20 mouse cellular contexts compared by ENCODE assay signal in the genomic region with DNA sequence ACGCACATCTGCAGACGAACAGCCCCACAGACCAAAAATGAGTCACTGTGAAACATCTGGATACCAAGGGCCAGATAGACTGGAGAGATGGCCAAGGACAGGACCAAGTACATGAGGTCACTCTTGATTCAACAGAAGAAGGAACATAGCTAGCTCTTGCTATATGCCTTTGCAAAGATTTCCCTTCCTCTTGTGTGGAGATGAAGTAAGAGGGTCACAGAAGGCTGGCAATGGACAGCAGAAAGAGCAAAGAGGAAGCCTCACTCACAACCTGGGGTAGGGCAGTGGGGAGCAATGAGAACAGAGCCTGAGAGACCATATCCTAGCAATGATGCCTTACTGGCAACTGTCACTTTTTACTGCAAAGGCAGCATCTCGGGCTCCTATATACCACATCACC.
DNase-seq lines count a peak whose midpoint lies in the region; ATAC-seq and TF ChIP-seq lines count a peak whose summit lies in the region.
"Had no signal": no experiment of that assay in that cellular context is flagged by ENCODE, and none has a peak within 500 bp of the region (broad histone marks: within the 10 kb centered on the region; RNA-seq: fewer than 3 reads in every experiment).

No protein-coding gene starts in this region.

- H3K4me1 ChIP-seq in lung, embryonic 14.5 days (ENCODE audit: insufficient read depth): peaks cover 6% of the 10 kb centered on the region; the same call in 1 of the 2 replicates
- H3K4me1 ChIP-seq in cerebellum, adult 2 months (ENCODE audit: control insufficient read depth, insufficient read depth, low read length): no peaks in the 10 kb centered on the region
- H3K4me1 ChIP-seq: forebrain, embryonic 12.5 days had no signal

- 88% methylated on average over 3 of the region's 3 CpGs for WGBS in lung, embryonic 14.5 days
- WGBS in cerebellum, adult 2 months: 94% methylated on average over 3 of the region's 3 CpGs

- no peaks in the 10 kb centered on the region for H3K27me3 ChIP-seq in lung, embryonic 14.5 days (ENCODE audit: insufficient read depth, low read length)
- no peaks in the 10 kb centered on the region for H3K27me3 ChIP-seq in cerebellum, adult 2 months (ENCODE audit: control insufficient read depth, insufficient read depth, low read length)
- H3K27me3 ChIP-seq: embryonic facial prominence, embryonic 13.5 days; forebrain, embryonic 12.5 days had no signal

- H3K9ac ChIP-seq in lung, embryonic 14.5 days: no peak overlapping the region
- H3K9ac ChIP-seq: embryonic facial prominence, embryonic 13.5 days; forebrain, embryonic 12.5 days; hindbrain, embryonic 14.5 days had no signal

- no peaks in the 10 kb centered on the region for H3K9me3 ChIP-seq in lung, embryonic 14.5 days (ENCODE audit: low read depth, low read length)
- H3K9me3 ChIP-seq: embryonic facial prominence, embryonic 13.5 days; forebrain, embryonic 12.5 days; heart, embryonic 10.5 days; hindbrain, embryonic 10.5 days had no signal

- 0 out of 2 replicates have a peak, but pooled peaks have one; percentile 13 for ATAC-seq in lung, embryonic 14.5 days (ENCODE audit: insufficient read depth)
- ATAC-seq in granulocyte monocyte progenitor cell, adult 5-6 weeks (replicated peaks; ENCODE audit: poor library complexity, severe bottlenecking): peak; percentile 87
- peak; percentile 54 for ATAC-seq in monocyte, adult 5-6 weeks (replicated peaks; ENCODE audit: insufficient number of reproducible peaks, low FRiP score, low TSS enrichment, poor library complexity, severe bottlenecking)
- ATAC-seq: forebrain, embryonic 16.5 days had no signal

- no peak overlapping the region for H3K4me3 ChIP-seq in lung, embryonic 14.5 days (ENCODE audit: low read depth, low read length)
- no peak overlapping the region for H3K4me3 ChIP-seq in cerebellum, adult 2 months (replicated peaks; ENCODE audit: insufficient read depth, low read depth, low read length)
- no peak overlapping the region for H3K4me3 ChIP-seq in gastrocnemius, adult 2 months
- H3K4me3 ChIP-seq: embryonic facial prominence, embryonic 13.5 days; forebrain, embryonic 12.5 days; heart, embryonic 10.5 days; hindbrain, embryonic 10.5 days had no signal

- TF ChIP-seq CTCF in lung, embryonic 14.5 days (IDR thresholded peaks at IDR 0.05; ENCODE audit: low read depth): no peak
- TF ChIP-seq CTCF in cerebellum, adult 2 months (IDR thresholded peaks at IDR 0.05; ENCODE audit: borderline replicate concordance, insufficient read depth, low read depth, low read length): no peak
- TF ChIP-seq CTCF in gastrocnemius, adult 2 months (IDR thresholded peaks at IDR 0.05): no peak

- intact Hi-C loops in gastrocnemius, adult 2 months (cut with DNase I): loop anchor here (5.0 kb wide), 1 partner anchor 129 kb away; a partner anchor contains a TSS

- no peak overlapping the region for H3K27ac ChIP-seq in lung, embryonic 14.5 days (ENCODE audit: low read depth)
- no peak overlapping the region for H3K27ac ChIP-seq in cerebellum, adult 2 months (ENCODE audit: insufficient read depth, low read length)
- no peak overlapping the region for H3K27ac ChIP-seq in gastrocnemius, adult 2 months
- H3K27ac ChIP-seq: embryonic facial prominence, embryonic 13.5 days; forebrain, embryonic 12.5 days; heart, embryonic 10.5 days; hindbrain, embryonic 10.5 days; hindbrain, embryonic 14.5 days had no signal

- no peak for TF ChIP-seq POLR2A in cerebellum, adult 2 months (IDR thresholded peaks at IDR 0.05; ENCODE audit: borderline replicate concordance, insufficient read depth, low read length)

- peak; percentile 90 for DNase-seq in heart, adult 11 months
- DNase-seq in heart, postnatal 4 days: no peak
- no peak for DNase-seq in lung, embryonic 14.5 days
- DNase-seq in lung, postnatal 10 days: no peak
- no peak for DNase-seq in cerebellum, adult 2 months
- no peak for DNase-seq in gastrocnemius, adult 2 months
- DNase-seq: adrenal gland, postnatal 14 days; cerebellum, adult 8-10 months; cerebellum, postnatal 14 days; gastrocnemius, postnatal 25 days; heart, adult 18-20 months; heart, postnatal 10 days had no signal

- H3K4me2 ChIP-seq in lung, embryonic 14.5 days: no peak overlapping the region
- H3K4me2 ChIP-seq: embryonic facial prominence, embryonic 13.5 days; forebrain, embryonic 12.5 days; hindbrain, embryonic 14.5 days had no signal

- H3K36me3 ChIP-seq in lung, embryonic 14.5 days (ENCODE audit: insufficient read depth): no peaks in the 10 kb centered on the region
- H3K36me3 ChIP-seq: embryonic facial prominence, embryonic 13.5 days; forebrain, embryonic 12.5 days; heart, embryonic 10.5 days; hindbrain, embryonic 10.5 days had no signal

Comparison
In these comparisons a context has a peak if more than half of its experiments do, and no peak if none do; other contexts are left out.
1. ATAC-seq: peak in every context shown above with its lines; median percentile 87 in granulocyte monocyte progenitor cell, adult 5-6 weeks; 54 in monocyte, adult 5-6 weeks; 13 in lung, embryonic 14.5 days.